Mouse (Mus musculus) lung, embryonic 16.5 days (tissue): ENCODE data around the gene Invs. TPM values are rescaled to one million over a fixed set of nuclear protein-coding genes. Genes with fewer than 3 reads are reported as not detected.

ENCODE experiments used
- ATAC-seq: fragments of 200-750 bp; cut with Nextera tagmentation; 2 replicates; pipeline ENCODE4 v1.8.0; 2017; ENCODE audit warnings: low read depth, mild to moderate bottlenecking, moderate library complexity
- H3K27ac ChIP-seq: fragments of 300-500 bp; sonication (generic); 2 replicates; pipeline ENCODE4 v1.5.1; 2014; ENCODE audit warnings: mild to moderate bottlenecking, control low read depth, low read length
- H3K27me3 ChIP-seq: fragments of 300-500 bp; sonication (generic); 2 replicates; pipeline ENCODE4 v1.6.1; 2014; ENCODE audit warnings: low read depth, low read length, mixed read lengths; ENCODE audit not compliant: control insufficient read depth, insufficient read depth
- H3K36me3 ChIP-seq: fragments of 300-500 bp; sonication (generic); 2 replicates; pipeline ENCODE4 v1.6.1; 2014; ENCODE audit warnings: low read length; ENCODE audit not compliant: control insufficient read depth, insufficient read depth
- H3K4me1 ChIP-seq: fragments of 300-500 bp; sonication (generic); replicated peaks from 2 replicates; pipeline ENCODE4 v1.6.1; 2014; ENCODE audit warnings: low read length, mixed read lengths; ENCODE audit not compliant: control insufficient read depth, insufficient read depth
- H3K4me2 ChIP-seq: fragments of 300-500 bp; sonication (generic); 2 replicates; pipeline ENCODE4 v1.6.1; 2014; ENCODE audit warnings: low read depth, low read length, control low read depth
- H3K4me3 ChIP-seq: fragments of 300-500 bp; sonication (generic); 2 replicates; pipeline ENCODE4 v1.5.1; 2014; ENCODE audit warnings: mild to moderate bottlenecking, low read length, control low read depth
- H3K9ac ChIP-seq: fragments of 300-500 bp; sonication (generic); 2 replicates; pipeline ENCODE4 v1.6.1; 2014; ENCODE audit warnings: low read length, control low read depth
- H3K9me3 ChIP-seq: fragments of 300-500 bp; sonication (generic); 2 replicates; pipeline ENCODE4 v1.6.1; 2016; ENCODE audit warnings: low read length; ENCODE audit not compliant: control insufficient read depth
- WGBS: fragments of 180-500 bp; shearing (Covaris S2); extraction: QIAGEN DNeasy Blood & Tissue Kit; methylation state at CpG from one replicate; pipeline ENCODE4 v1.1.7; 2014; 5-methylcytosine and 5-hydroxymethylcytosine counted together
- polyA plus RNA-seq: library from polyadenylated mRNA; unstranded; fragments of >200 nt; fragmentation: Nextera tagmentation; extraction: Ambion mirVana; gene quantifications from 2 replicates; pipeline ENCODE4 v1.2.1, GENCODE M21; 2015

Gene Invs
- polyA plus RNA-seq, 1 experiment from 2014 or later, result 10.0 TPM

GRCm38 (mm10) chr4:48415838-48416335, 136.3 kb downstream of the Invs start:
- WGBS, result 76% methylated on average over 10 of the region's 10 CpGs

GRCm38 (mm10) chr4:48418831-48419468, 139.4 kb downstream of the Invs start:
- Histone ChIP-seq H3K27ac (no peak overlapping the region), H3K9me3 (no peaks in the 10 kb centered on the region), H3K4me2 (no peak overlapping the region), H3K27me3 (no peaks in the 10 kb centered on the region), H3K4me3 (no peak overlapping the region), H3K9ac (no peak overlapping the region), H3K4me1 (no peaks in the 10 kb centered on the region), H3K36me3 (peaks cover 3% of the 10 kb centered on the region; the same call in 1 of the 2 replicates)
- WGBS, result 83% methylated on average over 8 of the region's 8 CpGs
- no peak for ATAC-seq

More at GRCm38 (mm10) chr4:48415838-48416335, 136.3 kb downstream of the Invs start:
- Histone ChIP-seq H3K4me3 (no peak overlapping the region), H3K4me2 (no peak overlapping the region), H3K27ac (no peak overlapping the region), H3K9me3 (no peaks in the 10 kb centered on the region), H3K36me3 (no peaks in the 10 kb centered on the region), H3K9ac (no peak overlapping the region), H3K4me1 (no peaks in the 10 kb centered on the region), H3K27me3 (no peaks in the 10 kb centered on the region)
- ATAC-seq, result no peak

- Histone ChIP-seq H3K9ac (no peak overlapping the region), H3K27ac (no peak overlapping the region), H3K9me3 (no peaks in the 10 kb centered on the region), H3K36me3 (peaks cover 3% of the 10 kb centered on the region; the same call in 1 of the 2 replicates), H3K4me3 (no peak overlapping the region), H3K4me1 (no peaks in the 10 kb centered on the region), H3K27me3 (no peaks in the 10 kb centered on the region), H3K4me2 (no peak overlapping the region)
- ATAC-seq, result no peak
- 96% methylated on average over 1 of the region's 1 CpGs for WGBS
Measured at GRCm38 (mm10) chr4:48422633-48423032, 143.1 kb downstream of the Invs start.

GRCm38 (mm10) chr4:48423738-48424137, 144.2 kb downstream of the Invs start:
- no peak overlapping the region for H3K27ac ChIP-seq
- no peaks in the 10 kb centered on the region for H3K27me3 ChIP-seq
- ATAC-seq, result no peak
- no peak overlapping the region for H3K4me3 ChIP-seq
- no peaks in the 10 kb centered on the region for H3K4me1 ChIP-seq
- H3K9me3 ChIP-seq, result no peaks in the 10 kb centered on the region
- no peak overlapping the region for H3K9ac ChIP-seq
- 39% methylated on average over 2 of the region's 2 CpGs for WGBS
- peaks cover 7% of the 10 kb centered on the region for H3K36me3 ChIP-seq
- H3K4me2 ChIP-seq, result no peak overlapping the region

- Histone ChIP-seq H3K27ac (no peak overlapping the region), H3K9me3 (no peaks in the 10 kb centered on the region), H3K9ac (no peak overlapping the region), H3K4me2 (no peak overlapping the region), H3K4me3 (no peak overlapping the region), H3K4me1 (no peaks in the 10 kb centered on the region), H3K36me3 (peaks cover 24% of the 10 kb centered on the region), H3K27me3 (no peaks in the 10 kb centered on the region)
- ATAC-seq, result no peak
- 69% methylated on average over 3 of the region's 3 CpGs for WGBS
Measured at GRCm38 (mm10) chr4:48427413-48427812, 147.9 kb downstream of the Invs start.

GRCm38 (mm10) chr4:48428054-48428453, 148.5 kb downstream of the Invs start:
- Histone ChIP-seq H3K27ac (no peak overlapping the region), H3K4me2 (no peak overlapping the region), H3K9me3 (no peaks in the 10 kb centered on the region), H3K4me3 (no peak overlapping the region), H3K4me1 (no peaks in the 10 kb centered on the region), H3K9ac (no peak overlapping the region), H3K36me3 (peaks cover 29% of the 10 kb centered on the region), H3K27me3 (no peaks in the 10 kb centered on the region)
- WGBS, result 82% methylated on average over 2 of the region's 2 CpGs
- ATAC-seq, result no peak

- Histone ChIP-seq H3K9ac (no peak overlapping the region), H3K4me3 (no peak overlapping the region), H3K9me3 (no peaks in the 10 kb centered on the region), H3K27me3 (no peaks in the 10 kb centered on the region), H3K4me2 (no peak overlapping the region), H3K36me3 (peaks cover 33% of the 10 kb centered on the region), H3K4me1 (no peaks in the 10 kb centered on the region), H3K27ac (no peak overlapping the region)
- peak; percentile 67 for ATAC-seq
- 71% methylated on average over 2 of the region's 2 CpGs for WGBS
Measured at GRCm38 (mm10) chr4:48454106-48454773, 174.7 kb downstream of the Invs start.

GRCm38 (mm10) chr4:48458436-48458835, 178.9 kb downstream of the Invs start:
- ATAC-seq, result no peak
- H3K4me2 ChIP-seq, result no peak overlapping the region
- no peaks in the 10 kb centered on the region for H3K27me3 ChIP-seq
- H3K4me1 ChIP-seq, result no peaks in the 10 kb centered on the region
- WGBS, result 88% methylated on average over 6 of the region's 6 CpGs
- H3K9me3 ChIP-seq, result no peaks in the 10 kb centered on the region
- H3K27ac ChIP-seq, result no peak overlapping the region
- no peak overlapping the region for H3K9ac ChIP-seq
- no peak overlapping the region for H3K4me3 ChIP-seq
- peaks cover 29% of the 10 kb centered on the region for H3K36me3 ChIP-seq

- no peak for ATAC-seq
- 71% methylated on average over 1 of the region's 1 CpGs for WGBS
- no peaks in the 10 kb centered on the region for H3K4me1 ChIP-seq
- no peaks in the 10 kb centered on the region for H3K27me3 ChIP-seq
- H3K9me3 ChIP-seq, result no peaks in the 10 kb centered on the region
- H3K27ac ChIP-seq, result no peak overlapping the region
- no peak overlapping the region for H3K4me3 ChIP-seq
- H3K9ac ChIP-seq, result no peak overlapping the region
- H3K4me2 ChIP-seq, result no peak overlapping the region
- H3K36me3 ChIP-seq, result peaks cover 18% of the 10 kb centered on the region
Measured at GRCm38 (mm10) chr4:48461060-48461459, 181.5 kb downstream of the Invs start.
